Mouse (Mus musculus): Measurements from ENCODE around the gene Nckap5l. TPM values are rescaled to one million over a fixed set of nuclear protein-coding genes. Genes with fewer than 3 reads are reported as not detected.
A peak's percentile ranks its signal among the peaks of the same experiment; 100 is the strongest.

Gene Nckap5l
- polyA plus RNA-seq, 1 experiment from 2014 or later: 0.92 TPM

GRCm38 (mm10) chr15:99440112-99440815 is 17.3 kb downstream of the Nckap5l start:
- no peak overlapping the region for H3K27ac ChIP-seq (ENCODE audit: low read length)
- H3K27me3 ChIP-seq (ENCODE audit: control insufficient read depth, insufficient read depth, low read depth, low read length): no peaks in the 10 kb centered on the region
- no peaks in the 10 kb centered on the region for H3K36me3 ChIP-seq (ENCODE audit: control insufficient read depth, insufficient read depth)
- no peaks in the 10 kb centered on the region; the same call in 1 of the 2 replicates for H3K4me1 ChIP-seq (ENCODE audit: control insufficient read depth, low read depth, low read length)
- no peak overlapping the region for H3K4me2 ChIP-seq (ENCODE audit: low read depth, low read length)
- H3K9ac ChIP-seq (ENCODE audit: low read depth, low read length): no peak overlapping the region
- 0 out of 2 replicates have a peak, but pooled peaks have one; percentile 19 for ATAC-seq (ENCODE audit: low read depth)
- H3K9me3 ChIP-seq (replicated peaks; ENCODE audit: control insufficient read depth, low read length): no peaks in the 10 kb centered on the region
- 50% methylated on average over 2 of the region's 2 CpGs for WGBS (ENCODE audit: insufficient replicate concordance)
- H3K4me3 ChIP-seq (ENCODE audit: low read depth, low read length): no peak overlapping the region

- no peak overlapping the region for H3K4me3 ChIP-seq (ENCODE audit: low read depth, low read length)
- no peaks in the 10 kb centered on the region; the same call in 1 of the 2 replicates for H3K4me1 ChIP-seq (ENCODE audit: control insufficient read depth, low read depth, low read length)
- no peak overlapping the region for H3K27ac ChIP-seq (ENCODE audit: low read length)
- no peak overlapping the region for H3K4me2 ChIP-seq (ENCODE audit: low read depth, low read length)
- no peaks in the 10 kb centered on the region for H3K27me3 ChIP-seq (ENCODE audit: control insufficient read depth, insufficient read depth, low read depth, low read length)
- 69% methylated on average over 8 of the region's 8 CpGs for WGBS (ENCODE audit: insufficient replicate concordance)
- no peak overlapping the region for H3K9ac ChIP-seq (ENCODE audit: low read depth, low read length)
- H3K36me3 ChIP-seq (ENCODE audit: control insufficient read depth, insufficient read depth): no peaks in the 10 kb centered on the region
- ATAC-seq (ENCODE audit: low read depth): no peak
- H3K9me3 ChIP-seq (replicated peaks; ENCODE audit: control insufficient read depth, low read length): no peaks in the 10 kb centered on the region
These were observed 18.4 kb downstream of the Nckap5l start for GRCm38 (mm10) chr15:99438966-99439698.

- H3K27me3 ChIP-seq (ENCODE audit: control insufficient read depth, insufficient read depth, low read depth, low read length): no peaks in the 10 kb centered on the region
- H3K4me2 ChIP-seq (ENCODE audit: low read depth, low read length): no peak overlapping the region
- H3K9me3 ChIP-seq (replicated peaks; ENCODE audit: control insufficient read depth, low read length): no peaks in the 10 kb centered on the region
- H3K4me1 ChIP-seq (ENCODE audit: control insufficient read depth, low read depth, low read length): no peaks in the 10 kb centered on the region
- H3K4me3 ChIP-seq (ENCODE audit: low read depth, low read length): no peak overlapping the region
- 68% methylated on average over 12 of the region's 12 CpGs for WGBS (ENCODE audit: insufficient replicate concordance)
- H3K27ac ChIP-seq (ENCODE audit: low read length): no peak overlapping the region
- H3K36me3 ChIP-seq (ENCODE audit: control insufficient read depth, insufficient read depth): no peaks in the 10 kb centered on the region
- no peak for ATAC-seq (ENCODE audit: low read depth)
- H3K9ac ChIP-seq (ENCODE audit: low read depth, low read length): no peak overlapping the region
These were observed 23.6 kb downstream of the Nckap5l start for GRCm38 (mm10) chr15:99433913-99434312.

- ATAC-seq (ENCODE audit: low read depth): peak; percentile 30; the same call in 1 of the 2 replicates
- no peaks in the 10 kb centered on the region for H3K36me3 ChIP-seq (ENCODE audit: control insufficient read depth, insufficient read depth)
- no peaks in the 10 kb centered on the region for H3K9me3 ChIP-seq (replicated peaks; ENCODE audit: control insufficient read depth, low read length)
- WGBS (ENCODE audit: insufficient replicate concordance): 76% methylated on average over 16 of the region's 16 CpGs
- no peak overlapping the region for H3K27ac ChIP-seq (ENCODE audit: low read length)
- no peak overlapping the region for H3K4me2 ChIP-seq (ENCODE audit: low read depth, low read length)
- H3K9ac ChIP-seq (ENCODE audit: low read depth, low read length): no peak overlapping the region
- H3K4me3 ChIP-seq (ENCODE audit: low read depth, low read length): no peak overlapping the region
- no peaks in the 10 kb centered on the region for H3K27me3 ChIP-seq (ENCODE audit: control insufficient read depth, insufficient read depth, low read depth, low read length)
- H3K4me1 ChIP-seq (ENCODE audit: control insufficient read depth, low read depth, low read length): no peaks in the 10 kb centered on the region
These were observed 24.3 kb downstream of the Nckap5l start for GRCm38 (mm10) chr15:99433081-99433718.

- no peaks in the 10 kb centered on the region for H3K36me3 ChIP-seq (ENCODE audit: control insufficient read depth, insufficient read depth)
- WGBS (ENCODE audit: insufficient replicate concordance): 60% methylated on average over 8 of the region's 8 CpGs
These were observed 25.6 kb downstream of the Nckap5l start for GRCm38 (mm10) chr15:99431967-99432366.

GRCm38 (mm10) chr15:99431504-99431903 is 26.0 kb downstream of the Nckap5l start:
- H3K9ac ChIP-seq (ENCODE audit: low read depth, low read length): no peak overlapping the region
- WGBS (ENCODE audit: insufficient replicate concordance): 72% methylated on average over 7 of the region's 7 CpGs
- no peak for ATAC-seq (ENCODE audit: low read depth)
- H3K4me2 ChIP-seq (ENCODE audit: low read depth, low read length): no peak overlapping the region
- H3K27ac ChIP-seq (ENCODE audit: low read length): no peak overlapping the region
- H3K36me3 ChIP-seq (ENCODE audit: control insufficient read depth, insufficient read depth): no peaks in the 10 kb centered on the region
- H3K4me1 ChIP-seq (ENCODE audit: control insufficient read depth, low read depth, low read length): no peaks in the 10 kb centered on the region
- H3K4me3 ChIP-seq (ENCODE audit: low read depth, low read length): no peak overlapping the region
- H3K9me3 ChIP-seq (replicated peaks; ENCODE audit: control insufficient read depth, low read length): no peaks in the 10 kb centered on the region
- no peaks in the 10 kb centered on the region for H3K27me3 ChIP-seq (ENCODE audit: control insufficient read depth, insufficient read depth, low read depth, low read length)

More at GRCm38 (mm10) chr15:99431967-99432366, 25.6 kb downstream of the Nckap5l start:
- Histone ChIP-seq H3K4me3 (ENCODE audit: low read depth, low read length) (no peak overlapping the region), H3K27ac (ENCODE audit: low read length) (no peak overlapping the region), H3K9ac (ENCODE audit: low read depth, low read length) (no peak overlapping the region), H3K4me2 (ENCODE audit: low read depth, low read length) (no peak overlapping the region), H3K4me1 (ENCODE audit: control insufficient read depth, low read depth, low read length) (no peaks in the 10 kb centered on the region), H3K27me3 (ENCODE audit: control insufficient read depth, insufficient read depth, low read depth, low read length) (no peaks in the 10 kb centered on the region), H3K9me3 (replicated peaks; ENCODE audit: control insufficient read depth, low read length) (no peaks in the 10 kb centered on the region)
- no peak for ATAC-seq (ENCODE audit: low read depth)

- ATAC-seq (ENCODE audit: low read depth): no peak
- 81% methylated on average over 10 of the region's 10 CpGs for whole genome bisulfite sequencing (ENCODE audit: insufficient replicate concordance)
These were observed 26.5 kb downstream of the Nckap5l start for GRCm38 (mm10) chr15:99431063-99431462.

GRCm38 (mm10) chr15:99430394-99430793 is 27.2 kb downstream of the Nckap5l start:
- ATAC-seq (ENCODE audit: low read depth): no peak
- Histone ChIP-seq H3K4me2 (ENCODE audit: low read depth, low read length) (no peak overlapping the region), H3K4me1 (ENCODE audit: control insufficient read depth, low read depth, low read length) (no peaks in the 10 kb centered on the region), H3K36me3 (ENCODE audit: control insufficient read depth, insufficient read depth) (no peaks in the 10 kb centered on the region), H3K27me3 (ENCODE audit: control insufficient read depth, insufficient read depth, low read depth, low read length) (no peaks in the 10 kb centered on the region), H3K9me3 (replicated peaks; ENCODE audit: control insufficient read depth, low read length) (no peaks in the 10 kb centered on the region), H3K9ac (ENCODE audit: low read depth, low read length) (no peak overlapping the region), H3K27ac (ENCODE audit: low read length) (no peak overlapping the region), H3K4me3 (ENCODE audit: low read depth, low read length) (no peak overlapping the region)
- WGBS (ENCODE audit: insufficient replicate concordance): 59% methylated on average over 8 of the region's 8 CpGs

More at GRCm38 (mm10) chr15:99431063-99431462, 26.5 kb downstream of the Nckap5l start:
- Histone ChIP-seq H3K27me3 (ENCODE audit: control insufficient read depth, insufficient read depth, low read depth, low read length) (no peaks in the 10 kb centered on the region), H3K4me3 (ENCODE audit: low read depth, low read length) (no peak overlapping the region), H3K4me2 (ENCODE audit: low read depth, low read length) (no peak overlapping the region), H3K9ac (ENCODE audit: low read depth, low read length) (no peak overlapping the region), H3K9me3 (replicated peaks; ENCODE audit: control insufficient read depth, low read length) (no peaks in the 10 kb centered on the region), H3K36me3 (ENCODE audit: control insufficient read depth, insufficient read depth) (no peaks in the 10 kb centered on the region), H3K4me1 (ENCODE audit: control insufficient read depth, low read depth, low read length) (no peaks in the 10 kb centered on the region), H3K27ac (ENCODE audit: low read length) (no peak overlapping the region)
